Mouse (Mus musculus) thymus, postnatal 14 days (tissue): ENCODE data around the gene Brd7.
A peak's percentile ranks its signal among the peaks of the same experiment; 100 is the strongest.

Experiments used
- DNase-seq: peaks from one replicate; pipeline ENCODE4 v3.0.0; 2021

Brd7 gene

GRCm38 (mm10) chr8:88307736-88308135 lies 54.3 kb downstream of the Brd7 start:
- no peak for DNase-seq

- DNase-seq = peak; percentile 37
Measured at GRCm38 (mm10) chr8:88306511-88306910, 55.5 kb downstream of the Brd7 start.

- DNase-seq = peak; percentile 51
Measured at GRCm38 (mm10) chr8:88305814-88306213, 56.2 kb downstream of the Brd7 start.

GRCm38 (mm10) chr8:88301589-88302437 lies 60.2 kb downstream of the Brd7 start:
- no peak for DNase-seq

GRCm38 (mm10) chr8:88299907-88300603 lies 61.9 kb downstream of the Brd7 start:
- peak; percentile 19 for DNase-seq

GRCm38 (mm10) chr8:88298733-88299103 lies 63.3 kb downstream of the Brd7 start:
- no peak for DNase-seq

GRCm38 (mm10) chr8:88297976-88298732 lies 63.8 kb downstream of the Brd7 start:
- DNase-seq = peak; percentile 35

GRCm38 (mm10) chr8:88294977-88295376 lies 67.0 kb downstream of the Brd7 start:
- DNase-seq = no peak

GRCm38 (mm10) chr8:88293590-88294356 lies 68.2 kb downstream of the Brd7 start:
- peak; percentile 61 for DNase-seq

GRCm38 (mm10) chr8:88292926-88293325 lies 69.1 kb downstream of the Brd7 start:
- DNase-seq = no peak

- no peak for DNase-seq
Measured at GRCm38 (mm10) chr8:88291305-88291690, 70.7 kb downstream of the Brd7 start.

GRCm38 (mm10) chr8:88290326-88291304 lies 71.4 kb downstream of the Brd7 start:
- peak; percentile 75 for DNase-seq

- DNase-seq = peak; percentile 80
Measured at GRCm38 (mm10) chr8:88289901-88290300, 72.1 kb downstream of the Brd7 start.

GRCm38 (mm10) chr8:88288622-88289242 lies 73.3 kb downstream of the Brd7 start:
- peak; percentile 82 for DNase-seq

GRCm38 (mm10) chr8:88286421-88286960 lies 75.5 kb downstream of the Brd7 start:
- peak; percentile 6 for DNase-seq

- peak; percentile 61 for DNase-seq
Measured at GRCm38 (mm10) chr8:88285469-88286356, 76.3 kb downstream of the Brd7 start.

GRCm38 (mm10) chr8:88284738-88285137 lies 77.3 kb downstream of the Brd7 start:
- peak; percentile 34 for DNase-seq

GRCm38 (mm10) chr8:88283243-88284115 lies 78.5 kb downstream of the Brd7 start:
- DNase-seq = peak; percentile 5
